Comparison of ENCODE assay signal across 9 mouse cellular contexts in the genomic region with DNA sequence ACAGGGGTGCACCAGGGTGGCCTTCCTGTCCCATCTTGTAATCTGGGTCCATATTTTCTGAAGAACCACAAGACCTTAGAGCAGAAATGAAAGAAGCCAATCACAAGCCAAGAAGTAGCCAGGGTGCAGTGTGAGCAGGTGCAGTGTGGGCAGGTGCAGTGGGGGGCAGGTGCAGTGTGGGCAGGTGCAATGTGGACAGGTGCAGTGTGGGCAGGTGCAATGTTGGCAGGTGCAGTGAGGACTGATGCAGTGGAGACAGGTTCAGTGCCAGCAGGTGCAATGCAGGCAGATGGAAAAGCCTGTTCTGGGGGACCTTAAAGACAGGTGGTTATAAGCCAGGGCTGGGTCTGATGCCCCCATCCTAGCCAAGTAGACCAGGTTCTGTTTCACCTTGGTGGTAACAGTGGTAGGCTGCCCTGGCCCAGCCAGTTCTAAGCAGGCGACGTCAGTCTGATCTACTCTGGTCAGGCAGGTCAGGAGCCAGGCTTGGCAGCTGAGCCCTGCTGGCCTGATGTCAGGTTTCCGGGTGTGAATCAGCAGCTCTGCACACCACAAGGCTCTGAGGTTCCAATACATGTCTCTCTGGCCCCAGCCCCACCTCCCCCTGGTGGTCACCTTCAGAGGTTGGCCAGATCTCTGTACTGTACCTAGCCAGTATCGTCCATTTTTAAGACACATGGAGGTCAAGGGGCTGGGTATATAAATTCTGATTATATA.
DNase-seq lines count a peak whose midpoint lies in the region; ATAC-seq and TF ChIP-seq lines count a peak whose summit lies in the region.
"Had no signal": no experiment of that assay in that cellular context is flagged by ENCODE, and none has a peak within 500 bp of the region (broad histone marks: within the 10 kb centered on the region; RNA-seq: fewer than 3 reads in every experiment).

No protein-coding gene starts in this region.

- H3K9ac ChIP-seq in lung, postnatal 0 days (replicated peaks; ENCODE audit: low read depth): no peak overlapping the region
- H3K9ac ChIP-seq: limb, embryonic 13.5 days had no signal

- no peak overlapping the region for H3K27ac ChIP-seq in lung, postnatal 0 days (ENCODE audit: low read length)
- H3K27ac ChIP-seq: limb, embryonic 13.5 days had no signal

- TF ChIP-seq CTCF in lung, postnatal 0 days (IDR thresholded peaks at IDR 0.05): peak; percentile 64

- H3K27me3 ChIP-seq in lung, postnatal 0 days (replicated peaks; ENCODE audit: insufficient read depth, low read length): no peaks in the 10 kb centered on the region
- H3K27me3 ChIP-seq: limb, embryonic 13.5 days had no signal

- H3K36me3 ChIP-seq in lung, postnatal 0 days (ENCODE audit: insufficient read depth, low read length): no peaks in the 10 kb centered on the region
- H3K36me3 ChIP-seq: limb, embryonic 13.5 days had no signal

- ATAC-seq in hematopoietic stem cell, adult 5-6 weeks (replicated peaks in 1 of 2; ENCODE audit: insufficient read depth in 1 of 2, low FRiP score in 2 of 2, low TSS enrichment in 1 of 2, low read depth in 1 of 2, poor library complexity in 2 of 2, severe bottlenecking in 2 of 2): peak; percentile 87 to 92
- peak; percentile 87 for ATAC-seq in lung, postnatal 0 days
- no peak for ATAC-seq in activated CD4-positive, CD25-positive, alpha-beta regulatory T cell, adult 4 months
- ATAC-seq in erythroid progenitor cell, adult 5-6 weeks (replicated peaks; ENCODE audit: low FRiP score, poor library complexity, severe bottlenecking): no peak

- WGBS in lung, postnatal 0 days: 40% methylated on average over 4 of the region's 4 CpGs

- DNase-seq in left cerebral cortex, postnatal 4 days: peak; percentile 76
- DNase-seq in left cerebral cortex, adult 8-10 months (ENCODE audit: low spot score in 2 of 2): no peak
- peak; percentile 91 to 93 for DNase-seq in cerebellum, postnatal 10 days
- DNase-seq in lung, postnatal 0 days (ENCODE audit: low spot score): peak; percentile 64
- DNase-seq in c-Kit-positive CD71-positive TER-119-positive erythroid progenitor cells, embryonic 14.5 days (ENCODE audit: low spot score): no peak

- no peaks in the 10 kb centered on the region for H3K4me1 ChIP-seq in lung, postnatal 0 days (ENCODE audit: insufficient read depth, low read depth, low read length)
- H3K4me1 ChIP-seq: limb, embryonic 13.5 days had no signal

- intact Hi-C loops in left cerebral cortex, postnatal 4 days (cut with DNase I): no loop called here

- H3K4me2 ChIP-seq in lung, postnatal 0 days (replicated peaks; ENCODE audit: low read depth, low read length): no peak overlapping the region
- H3K4me2 ChIP-seq: limb, embryonic 13.5 days had no signal

- H3K4me3 ChIP-seq in lung, postnatal 0 days (ENCODE audit: low read depth, low read length): no peak overlapping the region
- H3K4me3 ChIP-seq: limb, embryonic 13.5 days had no signal

- no peak for TF ChIP-seq EP300 in lung, postnatal 0 days (IDR thresholded peaks at IDR 0.05)

- no peaks in the 10 kb centered on the region for H3K9me3 ChIP-seq in lung, postnatal 0 days (ENCODE audit: low read length)
- H3K9me3 ChIP-seq: limb, embryonic 13.5 days had no signal

Comparison
In these comparisons a context has a peak if more than half of its experiments do, and no peak if none do; other contexts are left out.
1. DNase-seq: peak in left cerebral cortex, postnatal 4 days (single experiment), cerebellum, postnatal 10 days (2 of 2) and lung, postnatal 0 days (single experiment); none in left cerebral cortex, adult 8-10 months (0 of 2) and c-Kit-positive CD71-positive TER-119-positive erythroid progenitor cells, embryonic 14.5 days (single experiment).
2. ATAC-seq: peak in hematopoietic stem cell, adult 5-6 weeks (2 of 2) and lung, postnatal 0 days (single experiment); none in activated CD4-positive, CD25-positive, alpha-beta regulatory T cell, adult 4 months (single experiment) and erythroid progenitor cell, adult 5-6 weeks (single experiment).